Mouse (Mus musculus) erythroblast, embryonic 14.5 days (primary cell): ENCODE results near the gene Bbs2. TPM values are rescaled to one million over a fixed set of nuclear protein-coding genes. Genes with fewer than 3 reads are reported as not detected.

ENCODE experiments used
- H3K27me3 ChIP-seq: 2 replicates; pipeline ENCODE4 v1.6.1; 2012; ENCODE audit warnings: inconsistent platforms; ENCODE audit not compliant: control insufficient read depth
- H3K36me3 ChIP-seq: 2 replicates; pipeline ENCODE4 v1.6.1; 2012; ENCODE audit warnings: mild to moderate bottlenecking, inconsistent platforms; ENCODE audit not compliant: control insufficient read depth
- H3K4me1 ChIP-seq: 2 replicates; pipeline ENCODE4 v1.6.1; 2012; ENCODE audit warnings: inconsistent platforms; ENCODE audit not compliant: control insufficient read depth
- H3K4me3 ChIP-seq: replicated peaks from 2 replicates; pipeline ENCODE3; 2012; ENCODE audit warnings: moderate library complexity, mild to moderate bottlenecking, inconsistent platforms
- H3K9me3 ChIP-seq: 2 replicates; pipeline ENCODE4 v1.6.1; 2012; ENCODE audit warnings: low read length, inconsistent platforms, mixed read lengths; ENCODE audit not compliant: control insufficient read depth
- GATA1 ChIP-seq: IDR thresholded peaks from 2 replicates; pipeline ENCODE4 v1.6.1; 2012; ENCODE audit warnings: low read length, inconsistent platforms, mixed read lengths
- TAL1 ChIP-seq: IDR thresholded peaks from 3 replicates; pipeline ENCODE4 v1.6.1; 2012; ENCODE audit warnings: low read length, inconsistent platforms, mixed read lengths
- polyA plus RNA-seq: library from polyadenylated mRNA; stranded (reverse); fragments of >175 nt; gene quantifications from 2 replicates; pipeline ENCODE4 v1.2.3, GENCODE M21; 2012

The Bbs2 gene
- polyA plus RNA-seq, 1 experiment, result 0.17 TPM

DNA sequence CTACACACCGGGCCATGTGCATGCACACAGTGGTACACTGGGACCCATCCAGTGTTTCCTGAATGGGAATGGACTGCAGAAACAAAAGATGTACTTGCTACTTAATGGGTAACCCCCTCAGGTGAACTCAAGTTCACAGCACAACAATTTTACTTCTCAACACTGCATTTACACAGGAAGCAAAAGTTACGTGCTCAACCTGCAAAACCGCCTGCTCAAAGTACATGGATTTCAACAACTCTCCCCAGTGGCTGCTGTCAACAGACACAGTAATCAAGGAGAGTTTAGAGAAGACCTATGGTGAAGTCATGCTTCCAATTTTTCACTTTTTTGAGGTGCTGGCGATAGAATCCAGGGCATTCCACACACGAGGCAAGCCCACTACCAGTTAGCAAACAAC, 63.5 kb downstream of the Bbs2 start:
- Histone ChIP-seq H3K36me3 (peaks cover 54% of the 10 kb centered on the region), H3K9me3 (no peaks in the 10 kb centered on the region), H3K4me3 (peak overlapping the region; percentile 77), H3K4me1 (peaks cover 48% of the 10 kb centered on the region), H3K27me3 (no peaks in the 10 kb centered on the region)
- TF ChIP-seq TAL1 (no peak), GATA1 (no peak)

- Histone ChIP-seq H3K4me3 (no peak overlapping the region), H3K4me1 (peaks cover 46% of the 10 kb centered on the region), H3K9me3 (no peaks in the 10 kb centered on the region), H3K36me3 (peaks cover 61% of the 10 kb centered on the region), H3K27me3 (no peaks in the 10 kb centered on the region)
- TF ChIP-seq TAL1, result no peak
- no peak for TF ChIP-seq GATA1
Observed at GRCm38 (mm10) chr8:94033601-94034000, 65.1 kb downstream of the Bbs2 start.

DNA sequence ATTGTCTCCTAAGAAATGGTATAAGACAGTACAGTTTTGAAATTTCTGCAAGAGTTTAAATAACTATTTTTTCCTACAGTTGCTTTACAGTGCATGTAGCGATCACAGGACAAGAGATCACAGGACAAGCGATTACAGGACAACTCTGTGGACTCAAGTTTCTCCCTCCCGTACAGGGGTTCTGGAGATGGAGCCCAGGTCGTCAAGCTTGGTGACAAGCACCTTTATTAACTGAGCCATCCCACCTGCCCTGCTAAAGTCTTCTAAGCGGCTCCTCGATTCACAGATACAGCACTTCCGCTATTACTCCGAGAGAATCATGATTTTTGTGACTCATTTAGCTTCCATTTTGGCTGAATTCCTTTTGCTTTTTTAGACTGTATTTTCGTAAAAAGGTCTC, 69.0 kb downstream of the Bbs2 start:
- no peaks in the 10 kb centered on the region for H3K27me3 ChIP-seq
- no peaks in the 10 kb centered on the region for H3K9me3 ChIP-seq
- H3K4me3 ChIP-seq, result no peak overlapping the region
- peaks cover 23% of the 10 kb centered on the region for H3K4me1 ChIP-seq
- H3K36me3 ChIP-seq, result peaks cover 93% of the 10 kb centered on the region
- no peak for TF ChIP-seq TAL1
- TF ChIP-seq GATA1, result no peak

DNA sequence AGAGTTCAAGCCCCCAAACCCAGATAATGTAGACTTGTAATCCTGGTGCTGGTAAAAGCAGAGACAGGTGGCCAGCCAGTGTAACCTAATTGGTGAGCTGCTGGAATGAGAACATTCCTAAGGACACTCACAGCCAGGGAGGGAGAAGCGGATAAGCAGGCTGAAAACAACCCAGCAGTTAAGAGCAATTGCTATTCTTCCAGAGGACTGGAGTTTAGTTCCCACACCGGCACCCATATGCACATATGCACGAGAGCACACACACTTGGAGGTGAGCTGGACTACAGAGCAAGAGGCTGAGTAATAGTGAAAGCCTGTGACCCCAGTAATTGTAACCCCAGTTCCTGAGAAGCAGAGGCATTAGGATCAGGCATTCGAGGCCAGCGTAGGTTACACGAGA, 74.8 kb downstream of the Bbs2 start:
- Histone ChIP-seq H3K4me3 (no peak overlapping the region), H3K9me3 (no peaks in the 10 kb centered on the region), H3K4me1 (no peaks in the 10 kb centered on the region), H3K36me3 (peaks cover 97% of the 10 kb centered on the region), H3K27me3 (no peaks in the 10 kb centered on the region)
- TF ChIP-seq TAL1 (no peak), GATA1 (no peak)

Other genes starting within 250 kb of the Bbs2 start
- 5.4 and 6.9 TPM in 2 replicates for gene Amfr, start 86.1 kb downstream of the Bbs2 start, polyA plus RNA-seq
- gene Nudt21, start 61.9 kb downstream of the Bbs2 start, polyA plus RNA-seq, result 30.8 and 33.7 TPM in 2 replicates
- 0.05 and 0.07 TPM in 2 replicates for gene Ogfod1, start 61.7 kb downstream of the Bbs2 start, polyA plus RNA-seq
- not detected in 2 replicates for gene Mt4, start 38.3 kb upstream of the Bbs2 start, polyA plus RNA-seq
- not detected in 2 replicates for gene Mt3, start 53.7 kb upstream of the Bbs2 start, polyA plus RNA-seq
- 787 and 864 TPM in 2 replicates for gene Mt2, start 73.7 kb upstream of the Bbs2 start, polyA plus RNA-seq
- gene Mt1, start 80.2 kb upstream of the Bbs2 start, polyA plus RNA-seq, result 175 and 372 TPM in 2 replicates
- gene Nup93, start 115.6 kb upstream of the Bbs2 start, polyA plus RNA-seq, result 0.39 and 0.52 TPM in 2 replicates
- gene Slc12a3, start 230.3 kb upstream of the Bbs2 start, polyA plus RNA-seq, result 0.04 TPM in 1 of 2 replicates, not detected in the other